Mouse (Mus musculus): ENCODE results near the gene Nlrx1.
A peak's percentile ranks its signal among the peaks of the same experiment; 100 is the strongest.

- TF ChIP-seq SMC3 (IDR thresholded peaks at IDR 0.05; ENCODE audit: low read depth, low read length), result peak; percentile 24; the same call in 1 of the 2 replicates
- TF ChIP-seq USF2 (conservative IDR thresholded peaks at IDR 0.05; ENCODE audit: low read depth, low read length), result no peak
- TF ChIP-seq MAX (IDR thresholded peaks at IDR 0.05; ENCODE audit: low read length), result no peak
- no peak for TF ChIP-seq GABPA (IDR thresholded peaks at IDR 0.05; ENCODE audit: insufficient replicate concordance, low read depth, low read length)
These were observed 678 bp upstream of the Nlrx1 start for GRCm38 (mm10) chr9:44269077-44269476.

Data from CH12.LX (cell line).